Mouse (Mus musculus): ENCODE measurements around the gene Gm17324. TPM values are rescaled to one million over a fixed set of nuclear protein-coding genes. Genes with fewer than 3 reads are reported as not detected.

Gm17324 gene
- total RNA-seq, 1 experiment from 2014 or later, result not detected

GRCm38 (mm10) chr9:78463337-78463736 lies 14.8 kb upstream of the Gm17324 start:
- DNase-seq, result no peak

DNA sequence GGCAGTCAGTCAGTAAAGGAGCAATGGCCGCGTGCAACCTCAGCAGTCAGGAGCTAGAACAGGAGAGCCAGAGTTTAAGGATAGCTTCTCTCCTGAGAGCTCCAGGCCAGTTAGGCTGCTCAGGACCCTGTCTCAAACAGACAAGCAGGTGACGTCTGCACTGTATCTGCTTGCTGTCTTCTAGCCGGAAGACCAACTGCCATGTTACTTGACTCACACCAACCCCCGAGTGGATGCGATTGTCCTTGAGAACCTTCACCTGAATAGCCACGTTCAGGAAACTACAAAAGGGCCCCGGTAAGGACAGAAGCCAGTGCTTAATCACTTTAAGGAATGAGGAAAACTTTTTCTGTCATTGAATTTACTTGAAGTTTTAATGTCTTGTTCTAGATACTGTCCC lies 8.4 kb upstream of the Gm17324 start:
- no peak for DNase-seq

DNA sequence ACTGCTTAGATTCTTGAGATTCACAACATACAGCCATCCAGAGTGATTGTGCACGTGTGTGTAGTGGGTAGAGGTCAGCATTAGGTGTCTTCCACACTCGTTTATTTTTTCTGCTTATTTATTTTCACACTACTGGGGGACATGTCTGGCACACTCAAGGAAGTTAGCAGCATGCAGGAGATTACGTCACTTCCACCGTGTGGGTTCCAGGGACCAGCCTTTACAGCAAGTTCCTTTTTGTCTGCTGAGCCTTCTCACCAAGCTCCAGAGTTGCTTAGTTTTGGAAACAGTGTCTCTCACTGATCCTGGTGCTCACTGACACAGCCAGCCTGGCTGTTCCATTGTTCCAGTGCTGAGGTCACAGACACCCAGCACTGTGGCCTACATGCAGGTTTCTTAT lies 2.8 kb upstream of the Gm17324 start:
- no peak for DNase-seq

DNA sequence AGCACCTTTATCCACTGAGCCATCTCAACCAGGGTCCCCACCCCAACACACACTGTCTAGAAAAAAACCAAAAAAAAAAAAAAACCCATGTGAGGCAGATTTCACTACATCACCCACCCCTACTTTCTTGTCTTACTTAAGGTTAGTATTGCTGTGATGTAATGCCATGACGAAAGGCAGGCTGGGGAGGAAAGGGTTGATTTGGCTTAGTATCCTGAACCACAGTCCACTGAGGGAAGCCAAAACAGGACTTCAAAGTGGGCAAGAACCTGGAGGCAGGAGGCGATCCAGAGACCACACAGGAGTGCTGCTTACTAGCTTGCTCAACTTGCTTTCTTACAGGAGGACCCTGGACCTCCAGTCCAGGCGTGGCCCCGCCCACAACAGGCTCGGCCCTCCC lies 1.8 kb upstream of the Gm17324 start:
- no peak for DNase-seq

DNA sequence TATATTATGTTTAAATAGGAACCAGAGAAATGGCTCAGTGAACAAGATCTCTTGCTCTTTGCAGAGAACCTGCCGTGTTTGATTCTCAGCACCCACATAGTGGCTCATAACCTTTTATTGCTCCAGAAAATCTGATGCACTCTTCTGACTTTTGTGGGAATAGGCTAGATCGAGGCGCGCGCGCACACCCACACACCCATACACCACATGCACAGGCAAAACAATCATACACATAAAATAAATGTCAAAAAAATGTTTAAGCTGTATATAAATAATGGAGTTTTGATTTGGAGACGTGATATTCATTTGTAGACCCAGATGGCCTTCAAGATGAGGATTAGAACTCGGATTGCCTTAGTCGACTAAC lies 997 bp downstream of the Gm17324 start:
- no peak for DNase-seq

DNA sequence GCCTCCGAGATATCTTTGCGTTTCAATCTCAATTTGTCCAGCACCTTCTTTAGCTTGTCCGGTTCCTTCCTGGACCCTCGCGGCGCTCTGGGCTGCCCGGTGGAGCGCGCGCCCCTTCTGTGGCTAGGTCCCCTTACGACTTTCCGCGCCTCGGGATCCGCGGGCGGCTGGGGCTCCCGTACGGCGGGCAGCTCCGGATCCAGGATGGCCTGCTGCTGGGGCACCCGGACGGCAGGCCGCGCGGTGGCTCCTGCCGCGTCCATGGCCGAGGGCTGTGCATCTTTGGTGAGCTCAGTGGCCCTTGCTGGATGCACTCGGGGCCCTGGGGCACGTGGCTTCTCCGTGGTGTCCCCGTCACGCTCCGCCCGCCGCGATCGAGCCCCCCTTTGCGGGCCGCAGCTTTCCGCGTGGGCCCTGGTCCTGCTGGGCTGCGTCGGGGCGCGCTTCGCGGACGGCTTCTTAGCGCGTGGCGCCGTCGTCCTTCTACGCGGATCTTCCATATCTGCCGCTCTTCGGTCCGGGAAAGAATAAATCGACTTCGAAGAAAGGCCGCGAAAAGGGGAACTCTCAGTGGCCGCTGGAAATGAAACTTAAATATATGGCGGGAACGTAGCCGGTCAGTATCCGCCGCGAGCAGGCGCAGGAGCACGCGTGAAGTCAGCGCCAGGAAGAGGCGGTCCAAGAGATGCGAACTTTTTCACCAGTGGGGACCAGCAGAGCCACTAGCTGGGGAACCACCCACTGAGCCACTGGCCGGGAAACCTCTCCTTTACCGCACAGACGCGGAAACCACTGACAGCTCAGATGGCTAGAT lies 5.8 kb downstream of the Gm17324 start, which contains the start of gene Cgas:
TSS of gene Cgas (minus strand) at position 659 of the 814 bp plus-strand sequence.
- peak; percentile 77 for DNase-seq

GRCm38 (mm10) chr9:78442237-78442578 lies 6.4 kb downstream of the Gm17324 start:
- no peak for DNase-seq

DNA sequence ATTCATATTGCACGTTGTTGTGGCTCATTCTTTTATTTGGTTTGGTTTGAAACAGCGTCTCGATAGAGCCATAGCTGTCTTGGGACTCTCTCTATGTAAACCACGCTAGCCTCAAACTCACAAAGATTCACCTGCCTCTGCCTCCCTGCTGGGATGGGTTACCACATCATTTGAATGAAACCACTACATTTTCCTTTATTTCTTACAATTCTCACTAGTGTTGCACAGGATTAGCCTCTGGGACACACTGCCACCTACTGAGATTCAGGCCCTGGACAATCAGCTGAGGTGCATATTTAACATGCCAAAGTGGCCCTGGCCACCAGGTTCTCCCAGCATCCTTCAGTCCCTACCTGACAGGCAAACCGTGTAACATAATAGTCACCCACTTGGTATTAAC lies 9.2 kb downstream of the Gm17324 start:
- no peak for DNase-seq

DNA sequence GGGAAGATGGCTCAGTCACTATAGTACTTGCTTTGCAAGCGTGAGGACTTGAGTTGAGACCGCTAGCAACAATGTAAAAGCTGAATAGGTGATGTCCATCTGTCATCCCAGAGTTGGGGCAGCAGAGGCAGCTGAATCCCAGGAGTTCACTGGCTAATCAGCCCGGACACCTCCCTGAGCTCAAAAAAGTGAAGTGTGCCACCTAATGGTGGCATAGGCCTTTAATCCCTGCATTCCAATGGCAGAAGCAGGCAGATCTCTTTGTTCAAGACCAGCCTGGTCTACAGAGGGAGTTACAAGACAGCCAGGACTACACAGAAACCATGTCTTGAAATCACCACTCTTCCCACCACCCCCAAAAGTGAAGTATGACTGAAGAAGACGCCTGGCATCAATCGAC lies 16.1 kb downstream of the Gm17324 start:
- DNase-seq, result no peak

GRCm38 (mm10) chr9:78430486-78430885 lies 18.1 kb downstream of the Gm17324 start:
- DNase-seq, result no peak

DNA sequence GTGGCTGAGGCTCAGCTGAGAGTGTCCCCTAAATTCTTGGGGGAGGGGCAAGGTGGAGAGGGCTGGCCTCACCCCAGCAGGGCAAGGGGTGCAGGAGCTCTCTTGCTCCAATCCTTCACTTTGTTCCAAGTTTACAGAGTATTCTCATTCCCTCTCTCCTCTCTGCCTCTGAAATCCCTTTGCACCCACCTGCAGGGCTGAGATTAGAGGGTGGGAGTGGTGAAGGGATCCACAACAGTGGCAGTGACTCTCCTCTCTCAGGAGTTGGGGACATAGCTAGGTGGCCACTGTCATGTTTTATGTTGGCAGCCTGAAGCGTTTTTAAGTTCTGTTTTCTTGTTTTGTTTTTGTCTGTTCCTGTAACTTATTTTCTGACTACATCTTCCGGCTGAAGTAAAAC lies 19.0 kb downstream of the Gm17324 start:
- no peak for DNase-seq

DNA sequence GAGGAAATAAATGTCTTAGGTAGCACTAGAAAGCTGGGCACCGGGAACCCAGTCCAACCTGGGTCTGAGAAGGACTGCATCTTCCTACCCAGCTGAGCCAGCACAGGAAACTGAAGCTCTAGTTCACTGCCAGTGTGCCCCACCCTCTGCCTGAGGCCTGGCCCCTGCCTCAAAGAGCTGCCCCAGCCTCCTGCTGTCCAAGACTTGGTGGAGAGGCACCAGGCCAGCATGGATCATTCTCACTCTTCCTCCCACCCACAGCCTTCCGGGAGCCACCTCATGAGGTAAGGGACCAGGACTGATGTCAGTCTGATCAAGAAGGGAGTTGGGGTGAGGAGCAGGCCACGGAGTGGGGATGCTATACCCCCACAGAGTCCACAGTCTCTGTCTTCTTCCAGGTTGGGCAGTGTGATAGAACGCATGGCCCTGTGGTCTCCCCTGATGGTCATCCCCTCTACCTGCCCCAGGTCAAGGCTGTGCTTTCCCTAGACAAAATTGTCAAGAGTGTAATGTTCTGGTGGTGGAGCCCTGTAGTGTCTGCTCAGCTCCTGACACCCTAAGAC lies 19.6 kb downstream of the Gm17324 start:
- no peak for DNase-seq

DNA sequence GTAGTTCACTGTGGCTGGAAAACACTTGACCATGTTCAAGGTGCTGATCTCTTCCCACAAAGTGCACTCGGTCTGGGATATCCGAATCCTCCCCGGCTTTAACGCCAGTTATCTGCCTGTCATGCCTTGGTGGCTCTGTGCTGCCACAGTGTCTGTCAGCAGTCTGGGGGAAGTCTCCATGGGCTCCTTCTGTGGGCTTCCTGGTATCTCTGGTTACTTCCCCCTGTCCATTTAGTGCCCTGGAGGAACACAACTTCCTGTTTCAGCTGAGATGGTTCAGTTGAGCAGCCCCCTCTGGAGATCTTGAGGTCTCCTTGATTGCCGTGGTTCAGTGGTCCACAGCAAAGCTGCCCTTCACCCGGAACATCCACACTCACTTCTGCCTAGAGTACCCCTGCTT lies 20.4 kb downstream of the Gm17324 start:
- DNase-seq, result no peak

GRCm38 (mm10) chr9:78427362-78427781 lies 21.2 kb downstream of the Gm17324 start:
- peak; percentile 22 for DNase-seq

DNA sequence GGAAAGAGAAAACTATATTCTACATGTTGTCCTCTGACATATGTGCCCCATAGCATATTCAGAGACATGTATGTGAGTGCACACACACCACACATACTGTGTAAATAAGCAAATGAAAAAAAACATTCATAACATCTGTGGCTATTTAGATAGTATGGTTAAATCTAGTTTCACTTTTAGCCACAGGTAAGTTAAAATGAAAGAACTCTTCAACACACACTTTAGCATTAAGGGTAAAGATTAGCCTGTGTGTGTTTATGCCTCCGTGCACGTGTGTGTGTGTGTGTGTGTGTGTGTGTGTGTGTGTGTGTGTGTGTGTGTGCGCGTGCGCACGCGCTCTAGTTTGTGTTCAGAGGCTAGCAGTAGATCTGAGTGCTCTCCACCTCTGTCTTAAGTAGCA lies 47.0 kb downstream of the Gm17324 start:
- DNase-seq, result no peak

DNA sequence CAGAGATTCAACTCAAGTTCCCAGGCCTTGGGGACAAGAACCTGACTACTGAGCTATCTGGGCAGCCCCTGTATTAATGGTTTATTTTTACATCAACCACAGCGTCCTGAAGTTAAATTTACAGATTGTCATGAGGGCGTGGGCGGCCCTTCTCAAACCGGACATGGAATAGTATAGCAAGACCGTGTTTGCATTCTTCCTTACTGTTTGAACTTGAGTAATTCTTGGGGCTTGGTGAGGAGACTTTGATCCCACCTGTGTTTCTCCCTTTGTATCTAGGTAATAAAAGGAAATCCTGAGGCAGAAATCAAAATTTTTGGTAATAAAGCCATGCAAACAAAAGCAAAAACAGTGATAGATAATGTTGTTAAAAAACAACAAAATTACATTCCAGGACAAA lies 48.0 kb downstream of the Gm17324 start:
- DNase-seq, result no peak

Small RNA genes within 50 kb of the gene (microRNA-seq; reads per million reads assigned to microRNA genes)
- gene Gm26377, result 0 reads per million in 2 experiments

Other genes with a start within 250 kb of the Gm17324 start
- not detected in 2 replicates for gene Gsta1, start 218.1 kb downstream of the Gm17324 start, total RNA-seq (2021)
- not detected in 2 replicates for gene Gm3776, start 191.7 kb downstream of the Gm17324 start, total RNA-seq (2021)
- gene Gm10639, start 158.9 kb downstream of the Gm17324 start, total RNA-seq (2021), result not detected in 2 replicates
- not detected in 2 replicates for gene Omt2a, start 134.0 kb downstream of the Gm17324 start, total RNA-seq (2021)
- not detected in 2 replicates for gene Omt2b, start 121.2 kb downstream of the Gm17324 start, total RNA-seq (2021)
- gene Gsta2, start 93.0 kb downstream of the Gm17324 start, total RNA-seq (2021), result 3.3 TPM in 1 of 2 replicates, not detected in the other
- not detected in 2 replicates for gene Dppa5a, start 80.6 kb downstream of the Gm17324 start, total RNA-seq (2021)
- not detected in 2 replicates for gene Ooep, start 70.1 kb downstream of the Gm17324 start, total RNA-seq (2021)
- 0.15 TPM in 1 of 2 replicates, not detected in the other for gene Ddx43, start 53.0 kb downstream of the Gm17324 start, total RNA-seq (2021)
- gene Cgas, start 5.5 kb downstream of the Gm17324 start, total RNA-seq (2021), result 1.4 and 1.6 TPM in 2 replicates
- 27.8 and 29.5 TPM in 2 replicates for gene Mto1, start 578 bp downstream of the Gm17324 start, total RNA-seq (2021)
- 6,863 and 7,423 TPM in 2 replicates for gene Eef1a1, start 40.4 kb upstream of the Gm17324 start, total RNA-seq (2021)
- gene Slc17a5, start 139.3 kb upstream of the Gm17324 start, total RNA-seq (2021), result 11.5 and 12.1 TPM in 2 replicates
- 2.2 and 3.5 TPM in 2 replicates for gene Cd109, start 166.8 kb upstream of the Gm17324 start, total RNA-seq (2021)